Mouse (Mus musculus): ENCODE data around the gene Adgrg1.

Gene Adgrg1

DNA sequence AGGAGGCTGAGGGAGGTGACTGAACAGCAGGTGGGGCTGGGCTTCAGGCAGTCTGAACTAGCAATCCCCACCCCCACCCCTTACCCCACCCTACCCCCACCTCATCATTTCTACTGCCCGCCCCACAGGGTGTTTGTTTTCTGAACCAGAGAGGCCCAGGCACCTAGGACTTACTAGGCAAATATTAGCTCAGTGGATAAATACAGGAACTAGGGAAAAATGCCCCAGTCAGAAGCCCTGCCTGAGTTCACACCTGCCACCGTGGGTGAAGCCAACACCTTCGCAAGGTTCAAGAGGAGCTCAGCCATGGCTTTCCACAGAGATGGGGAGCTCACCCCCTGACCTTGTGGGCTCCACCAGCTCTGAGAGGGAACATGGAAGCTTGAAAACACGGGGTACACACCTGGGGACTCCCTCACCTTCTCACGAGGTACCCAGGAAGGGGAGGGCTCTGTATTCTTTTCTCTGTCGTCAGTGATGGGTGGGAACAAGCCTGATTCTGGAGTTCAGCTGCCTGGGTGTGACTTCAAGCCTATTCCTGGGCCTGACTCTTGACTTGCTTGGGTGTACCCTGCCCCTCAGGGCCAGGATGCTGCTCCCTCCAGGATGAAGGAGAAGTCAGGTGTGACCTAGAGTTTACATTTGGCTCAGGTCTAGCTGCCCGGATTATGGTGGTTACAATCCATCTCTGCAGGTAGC is at the start of gene Adgrg1:
Gene Adgrg1 (plus strand): TSS at position 285 of the 699 bp plus-strand sequence.
- peak; percentile 76 for DNase-seq

DNA sequence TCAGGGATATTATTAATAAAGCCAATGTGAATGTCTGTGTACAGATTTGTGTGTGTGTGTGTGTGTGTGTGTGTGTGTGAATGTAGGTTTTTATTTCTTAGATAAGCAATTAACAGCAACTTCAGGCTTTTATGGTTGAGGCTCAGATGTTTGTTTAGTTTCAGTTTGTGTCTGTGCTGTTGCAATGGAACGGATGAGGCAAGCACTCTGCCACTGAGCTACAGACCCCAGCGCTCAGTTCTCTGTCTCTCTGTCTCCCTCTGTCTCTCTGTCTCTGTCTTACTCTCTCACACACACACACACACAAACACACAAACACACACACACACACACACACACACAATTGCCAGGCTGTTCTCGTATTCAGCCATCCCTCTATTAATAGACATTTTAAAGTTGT is 46.3 kb upstream of the Adgrg1 start:
- DNase-seq: no peak

DNA sequence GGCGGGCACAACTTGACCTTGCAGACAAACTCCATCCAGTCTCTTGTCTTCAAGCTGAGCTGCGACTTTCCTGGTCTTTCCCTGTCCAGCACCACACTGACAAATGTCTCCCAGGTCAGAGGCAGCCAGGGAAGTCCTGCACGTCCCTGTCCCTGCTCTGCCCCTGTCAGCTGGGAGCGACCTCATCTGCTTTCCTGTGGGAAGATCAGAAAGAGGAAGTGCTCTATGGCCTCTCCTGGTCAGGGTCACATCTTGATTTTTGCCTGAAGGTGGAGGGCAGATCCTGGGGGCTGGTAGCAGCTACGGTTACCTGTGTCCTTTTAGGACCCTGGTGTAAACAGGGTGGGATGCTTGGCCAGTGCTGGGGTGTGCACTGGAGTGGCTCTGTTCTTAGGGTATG is 40.6 kb upstream of the Adgrg1 start:
- no peak for DNase-seq

DNA sequence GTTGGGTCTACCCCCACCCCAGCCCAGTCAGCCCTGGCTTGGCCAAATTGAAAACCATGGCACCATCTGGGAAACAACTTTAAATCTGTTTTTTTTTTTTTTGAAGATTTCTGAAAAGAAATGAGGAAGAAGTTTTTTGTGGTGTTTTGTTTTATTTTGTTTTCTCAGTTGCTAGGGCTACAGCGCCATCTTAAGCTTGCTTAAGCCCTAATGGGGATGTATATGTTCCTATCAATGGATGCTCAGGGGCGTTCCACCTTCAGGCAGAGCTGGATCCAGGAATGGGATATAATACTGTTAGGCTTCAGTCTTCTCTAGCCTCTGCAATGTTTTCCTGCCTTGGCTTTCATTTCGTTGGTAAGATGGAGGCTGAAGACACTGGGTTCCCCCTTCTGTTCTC is 39.4 kb upstream of the Adgrg1 start:
- DNase-seq: no peak

DNA sequence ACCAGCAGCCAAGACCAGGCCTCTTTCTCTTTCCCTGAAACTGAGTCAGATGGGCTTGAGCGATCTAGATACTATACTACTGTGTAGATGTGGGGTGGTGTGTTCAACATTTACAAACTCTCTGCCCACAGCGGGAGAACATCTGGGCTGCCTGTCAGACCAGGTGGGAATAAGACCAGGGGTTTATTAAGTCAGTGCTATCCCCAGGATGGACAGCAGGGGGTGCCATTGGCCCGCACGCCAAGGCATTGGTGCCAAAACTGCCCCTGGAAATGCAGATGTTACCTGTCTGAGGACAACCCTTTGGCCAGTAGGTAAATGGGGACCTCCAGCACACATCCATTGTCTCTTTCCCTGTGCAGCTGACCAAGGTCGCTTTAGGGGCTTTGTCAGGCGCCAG is 32.0 kb upstream of the Adgrg1 start:
- DNase-seq: peak; percentile 79

DNA sequence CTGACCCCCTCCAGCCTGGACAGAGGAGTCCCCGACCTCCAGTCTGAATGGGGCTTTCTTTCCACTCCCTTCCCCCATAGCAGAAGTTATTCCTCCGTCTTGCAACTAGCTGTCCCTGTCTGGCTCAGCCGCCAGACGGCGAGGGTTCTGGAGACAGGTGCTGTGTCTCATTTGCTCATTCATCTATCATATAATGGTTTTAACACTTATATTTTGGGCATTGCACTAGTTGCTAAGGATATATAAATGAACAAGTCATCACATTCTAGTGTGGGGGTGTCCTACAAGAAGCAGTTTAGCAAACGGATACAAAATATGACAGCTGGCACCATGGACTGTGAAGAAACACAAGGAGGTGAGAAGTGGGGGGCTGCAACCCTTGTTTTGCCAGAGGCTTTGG is 29.4 kb upstream of the Adgrg1 start:
- no peak for DNase-seq

DNA sequence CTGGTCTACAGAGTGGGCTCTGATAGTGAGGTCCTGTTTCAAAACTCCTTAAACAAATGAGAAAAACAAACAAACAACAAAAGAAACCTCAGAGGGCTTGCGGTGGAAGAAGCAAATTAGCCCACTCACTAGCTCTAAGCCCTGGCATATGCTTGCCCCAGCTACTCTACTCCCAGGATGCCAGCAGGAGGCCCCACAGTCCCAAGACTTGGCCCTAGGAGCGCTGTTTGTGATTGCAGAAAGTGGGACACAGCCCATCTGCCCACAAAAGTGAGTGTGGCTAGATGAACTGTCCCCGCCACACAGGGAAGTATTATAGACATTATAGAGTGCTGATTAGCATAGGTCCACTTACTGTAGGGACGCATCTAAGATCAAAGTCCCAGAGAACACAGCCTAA is 26.1 kb upstream of the Adgrg1 start:
- no peak for DNase-seq

DNA sequence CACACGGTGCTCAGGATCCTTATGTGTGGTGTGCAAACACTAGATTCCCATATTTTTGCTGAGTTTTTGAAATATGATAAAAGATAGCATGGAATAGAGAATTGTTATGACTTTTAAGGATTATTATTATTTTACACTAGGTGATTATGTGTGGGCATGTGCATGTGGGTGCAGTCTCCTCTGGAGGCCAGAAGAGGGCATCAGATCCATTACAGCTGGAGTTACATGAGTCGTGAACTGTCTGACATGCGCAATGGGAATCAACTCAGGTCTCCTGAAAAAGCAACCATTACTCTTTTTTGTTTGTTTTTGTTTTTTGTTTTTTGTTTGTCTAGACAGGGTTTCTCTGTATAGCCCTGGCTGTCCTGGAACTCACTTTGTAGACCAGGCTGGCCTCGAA is 25.5 kb upstream of the Adgrg1 start:
- no peak for DNase-seq

DNA sequence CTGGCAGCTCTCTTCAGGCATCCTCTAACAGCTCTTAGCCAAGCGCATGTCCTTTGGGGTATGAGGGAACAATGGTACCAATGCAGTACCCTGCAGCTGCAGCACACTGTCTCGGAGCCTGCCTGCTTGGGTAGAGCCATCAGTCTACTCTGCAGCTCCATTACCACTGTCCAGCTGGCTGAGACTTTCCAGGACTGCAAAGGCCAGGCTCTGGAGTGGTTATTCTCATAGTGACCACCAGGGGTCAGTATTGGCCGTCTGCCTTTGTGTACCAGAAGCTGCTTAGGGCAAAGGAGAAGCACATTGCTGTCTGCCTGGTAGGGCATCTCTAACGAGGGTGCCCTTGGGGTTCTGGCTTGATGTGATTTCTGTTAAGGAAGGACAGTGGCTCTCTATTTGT is 24.5 kb upstream of the Adgrg1 start:
- peak; percentile 87 for DNase-seq

DNA sequence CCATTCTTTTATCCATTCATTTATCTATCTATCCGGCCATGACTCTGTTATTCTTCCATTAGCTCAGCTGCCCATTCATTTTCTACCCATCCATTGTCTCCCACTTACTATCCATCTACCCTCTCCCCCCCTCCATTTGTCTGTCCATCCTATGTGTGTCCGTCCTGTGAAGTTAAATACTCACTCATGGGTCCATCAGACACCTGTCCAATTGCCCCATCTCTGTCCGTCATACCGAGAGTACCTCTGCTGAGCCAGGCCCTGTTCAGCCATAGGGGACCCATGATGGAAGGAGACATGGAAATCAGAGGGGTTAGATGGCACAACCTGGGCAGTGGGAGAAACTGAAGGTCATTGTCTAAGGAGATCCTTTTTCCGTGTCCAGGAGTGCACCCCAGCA is 24.1 kb upstream of the Adgrg1 start:
- DNase-seq: no peak

DNA sequence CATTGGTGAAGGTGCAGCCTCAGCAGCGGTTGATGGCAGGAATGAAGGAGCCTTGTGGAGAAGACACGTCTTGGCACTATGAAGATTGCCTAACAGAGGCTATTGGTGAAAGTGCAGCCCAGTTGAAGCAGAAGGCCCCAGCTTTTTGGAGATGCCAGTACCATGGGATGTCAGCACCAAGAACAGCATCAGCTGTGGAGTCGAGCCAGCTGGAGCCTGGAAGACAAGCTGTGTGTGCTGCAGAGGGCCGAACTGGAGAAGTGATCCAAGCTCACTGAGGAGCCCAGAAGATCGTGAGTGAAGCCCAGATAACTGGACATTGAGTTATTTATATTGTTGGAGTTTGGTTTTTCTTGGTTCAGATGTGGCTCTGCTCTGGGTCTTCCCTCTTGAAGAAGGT is 22.5 kb upstream of the Adgrg1 start:
- no peak for DNase-seq

DNA sequence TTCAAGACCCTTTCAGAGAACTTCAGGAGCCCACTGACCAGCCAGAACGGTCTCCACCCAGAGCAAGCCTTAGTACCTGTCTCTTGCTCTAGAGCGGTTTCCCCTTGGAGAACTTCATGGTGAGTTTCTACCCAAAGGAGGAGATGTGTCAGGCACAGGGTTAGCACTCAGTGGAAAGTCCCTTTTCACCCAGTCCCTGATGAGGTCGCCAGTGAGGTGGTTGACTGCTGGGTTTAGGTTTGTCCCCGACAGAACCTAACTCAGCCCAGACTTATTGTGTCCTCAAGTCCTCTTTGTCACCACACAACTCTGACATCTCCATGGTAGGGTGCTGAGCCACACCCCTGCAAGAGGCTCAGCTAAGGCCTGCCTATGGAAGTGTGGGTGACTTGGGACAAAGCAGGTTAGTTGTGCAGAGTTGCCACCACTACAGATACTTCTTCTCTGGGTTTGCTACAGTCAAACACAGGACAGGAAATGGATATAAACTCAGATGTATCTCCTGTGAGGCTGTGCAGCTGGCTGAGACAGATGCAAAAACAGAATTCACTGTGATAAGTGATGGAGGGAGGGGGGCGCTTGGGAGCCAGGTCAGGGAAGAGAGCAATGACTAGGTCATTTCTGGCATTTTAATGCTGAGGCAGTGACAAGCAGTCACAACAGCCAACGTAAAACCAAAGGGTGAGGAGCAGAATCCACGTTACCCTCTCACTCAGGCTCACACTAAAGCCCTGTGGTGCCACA is 20.8 kb upstream of the Adgrg1 start:
- no peak for DNase-seq

DNA sequence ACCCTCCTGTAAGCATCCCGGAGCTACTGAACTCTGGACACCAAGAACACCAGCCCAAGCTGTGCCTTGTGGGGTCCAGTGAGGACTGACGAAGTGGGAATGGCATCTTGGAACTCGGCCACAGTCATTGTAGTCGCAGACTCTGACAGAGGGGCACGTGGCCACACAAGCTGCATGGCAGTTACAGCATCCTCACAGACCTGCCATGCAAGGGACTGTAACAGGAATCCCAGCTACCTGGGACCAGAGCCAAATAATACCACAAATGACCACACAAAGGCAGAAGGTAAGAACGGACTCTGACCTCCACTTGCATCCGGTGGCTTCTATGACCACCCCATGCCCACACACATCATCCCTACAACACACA is 20.2 kb upstream of the Adgrg1 start:
- DNase-seq: peak; percentile 61

DNA sequence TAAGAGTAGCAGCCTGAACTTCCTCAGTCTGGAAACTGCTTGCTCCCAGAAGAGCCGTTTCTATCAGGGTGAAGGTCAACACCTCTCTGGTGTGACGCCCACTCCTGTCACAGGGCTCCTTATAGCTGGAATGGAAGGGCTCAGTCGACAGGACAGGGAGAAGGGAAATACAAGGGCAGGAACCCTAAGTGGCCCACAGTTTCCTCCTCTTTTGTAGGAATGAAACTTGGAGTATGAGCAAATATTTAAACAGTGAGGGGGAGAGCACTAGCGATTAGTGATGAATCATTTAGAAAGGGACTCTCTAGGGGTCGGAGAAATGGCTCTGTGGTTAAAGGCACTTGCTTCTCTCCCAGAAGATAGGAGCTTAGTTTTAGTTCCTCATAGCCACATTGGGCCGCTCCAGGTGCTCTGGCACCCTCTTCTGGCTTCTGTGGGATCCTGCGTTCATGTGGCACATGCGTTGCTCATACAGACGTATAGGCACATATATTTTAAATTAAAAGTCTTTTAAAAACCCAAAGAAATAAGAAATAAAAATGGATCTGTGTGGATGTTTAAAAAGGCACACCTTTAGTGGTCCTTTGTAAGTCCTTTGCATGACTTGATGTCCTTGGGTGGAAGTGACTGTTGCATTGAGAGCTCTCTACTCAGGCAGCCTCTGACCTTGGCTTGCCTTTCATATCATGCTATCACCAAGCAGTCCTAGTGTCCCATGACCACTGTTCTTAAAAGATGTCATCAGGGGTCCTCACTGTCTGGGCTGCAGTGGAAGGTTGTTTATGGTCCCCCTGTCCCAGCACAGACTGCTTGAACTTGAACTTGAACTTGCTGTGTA is 19.4 kb upstream of the Adgrg1 start:
- peak; percentile 68 for DNase-seq

DNA sequence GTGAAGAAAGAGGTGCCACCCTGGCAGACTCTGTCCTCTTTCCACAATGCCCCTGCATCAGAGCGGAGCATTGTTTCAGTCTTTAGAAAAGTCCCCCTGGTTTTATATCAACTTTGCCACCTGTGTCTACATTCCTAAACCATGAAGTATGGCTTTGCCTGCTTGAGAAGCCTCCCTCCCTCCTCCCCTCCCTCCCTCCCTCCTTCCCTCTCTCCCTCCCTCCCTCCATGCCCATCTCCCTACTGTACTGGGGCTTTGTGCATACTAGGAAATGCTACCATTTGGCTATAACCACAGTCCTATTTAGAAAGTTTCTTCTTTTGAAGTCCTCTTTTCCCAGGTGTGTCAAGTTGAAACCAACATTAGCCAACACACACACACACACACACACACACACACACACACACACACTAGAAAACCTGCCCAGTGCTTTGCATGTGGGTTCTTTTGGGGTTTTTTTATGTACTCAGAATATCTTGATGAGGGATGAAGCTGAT is 18.4 kb upstream of the Adgrg1 start:
- DNase-seq: no peak

DNA sequence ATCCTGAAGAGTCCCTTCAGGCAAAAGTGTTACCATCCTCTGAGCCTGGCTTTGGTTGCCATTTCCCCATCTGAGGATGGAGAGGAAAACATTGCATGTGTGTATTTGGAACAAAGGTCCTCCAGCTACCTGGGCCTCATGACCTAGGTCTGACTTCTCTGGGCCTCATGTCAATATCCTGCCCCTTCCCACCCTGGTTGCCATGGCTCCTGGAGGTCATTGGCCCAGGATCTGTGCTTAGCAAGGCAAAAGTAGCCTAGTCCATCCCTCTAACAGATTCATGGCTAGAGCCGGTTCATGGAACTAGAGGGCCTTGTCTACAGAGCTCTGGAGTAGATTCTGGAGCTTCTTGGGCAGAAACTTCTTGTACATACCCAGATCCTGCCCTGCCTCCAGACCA is 12.3 kb upstream of the Adgrg1 start:
- DNase-seq: peak; percentile 33

DNA sequence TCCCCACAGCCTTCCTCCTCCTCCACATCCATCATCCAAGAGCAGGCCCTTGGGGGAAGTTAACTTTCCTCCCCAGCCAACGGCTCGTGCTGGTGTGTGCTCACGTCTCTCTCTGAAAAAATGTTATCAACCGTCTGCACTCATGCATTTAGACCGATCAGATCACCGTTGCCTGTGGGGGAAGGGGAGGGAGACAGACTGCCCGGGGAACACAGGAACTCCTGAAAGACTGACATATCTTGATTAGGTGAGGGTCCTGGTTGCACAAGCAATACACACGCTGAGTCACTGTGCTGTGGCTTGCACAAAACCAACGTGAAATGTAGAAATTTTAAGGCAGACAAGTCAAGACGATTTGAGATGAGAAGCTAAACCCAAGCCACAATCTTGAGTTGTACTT is 9.7 kb upstream of the Adgrg1 start:
- no peak for DNase-seq

DNA sequence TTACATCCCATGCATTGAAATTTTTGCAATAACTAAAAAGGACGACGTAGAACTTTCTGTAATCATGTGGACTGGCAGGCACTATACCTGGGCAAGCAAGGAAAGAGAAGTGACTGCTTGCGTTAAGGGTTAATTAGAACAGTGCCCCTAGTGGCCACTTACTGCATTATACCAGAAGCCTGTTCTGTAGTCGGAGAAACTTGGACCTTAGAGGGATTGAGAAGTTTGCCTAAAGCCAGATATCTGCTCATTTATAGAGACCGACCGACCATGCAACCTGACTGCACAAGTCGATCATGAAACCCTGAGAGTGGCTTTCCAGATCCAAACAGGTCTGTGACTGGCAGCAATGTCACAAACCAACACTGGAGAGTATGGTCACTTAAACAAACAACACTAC is 8.0 kb upstream of the Adgrg1 start:
- DNase-seq: peak; percentile 70

DNA sequence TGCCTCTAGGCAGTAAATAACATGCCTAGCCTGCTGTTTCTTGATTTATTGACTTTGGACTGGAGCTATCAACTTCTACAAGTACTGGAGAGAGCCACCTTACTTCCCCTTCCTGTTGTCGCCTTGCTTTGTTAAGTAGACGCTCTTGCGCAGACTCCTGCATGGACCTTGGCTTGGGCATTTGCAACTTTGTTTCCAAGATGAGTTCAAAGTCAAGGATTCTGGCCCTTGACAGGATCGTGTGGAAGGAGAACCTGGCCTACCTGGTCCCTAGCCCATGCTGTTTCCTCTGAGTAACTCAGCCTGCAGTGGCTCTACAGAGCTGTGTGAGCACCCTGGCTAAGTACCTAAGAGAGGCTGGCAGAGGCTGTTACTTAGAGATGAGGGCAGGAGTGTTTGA is 7.5 kb upstream of the Adgrg1 start:
- DNase-seq: peak; percentile 54

DNA sequence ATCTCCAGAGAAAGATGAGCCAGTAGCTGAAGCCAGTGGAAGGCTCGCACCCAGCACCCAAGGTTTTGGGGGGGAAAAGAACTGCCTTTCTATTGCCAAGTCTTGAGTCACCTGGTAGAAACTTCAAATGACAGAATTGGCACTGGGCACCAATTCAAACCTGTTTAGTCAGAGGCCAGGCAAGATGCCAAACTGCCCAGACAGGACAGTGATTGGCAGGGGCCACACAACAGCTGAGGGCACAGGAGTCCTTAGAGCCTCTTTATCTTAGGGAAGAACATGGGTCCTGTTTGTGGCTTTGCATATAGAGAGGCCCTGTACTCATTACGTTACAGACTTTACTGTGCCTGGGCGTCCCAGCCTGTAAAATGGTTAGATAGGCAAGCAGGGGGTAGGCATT is 7.0 kb upstream of the Adgrg1 start:
- DNase-seq: peak; percentile 85

DNA sequence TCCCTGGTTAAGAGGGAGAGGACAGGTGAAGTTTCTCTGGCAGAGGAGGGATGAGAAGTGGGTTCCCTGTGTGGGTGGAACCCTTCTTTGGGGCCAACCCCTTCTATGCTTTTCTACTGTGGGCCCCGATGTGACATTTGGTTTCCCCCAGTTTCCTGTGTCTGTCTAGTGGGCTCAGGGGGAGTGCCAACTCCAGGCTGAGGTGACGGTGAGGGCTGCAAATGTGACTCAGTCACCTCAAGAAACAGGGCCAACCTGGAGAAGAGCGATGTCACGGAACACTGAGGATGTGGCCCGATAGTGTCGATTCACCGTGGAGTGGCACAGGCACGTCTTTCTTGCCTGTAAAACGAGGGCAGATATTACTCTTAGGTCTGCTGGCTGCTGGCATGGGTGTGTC is 1.3 kb upstream of the Adgrg1 start:
- no peak for DNase-seq

DNA sequence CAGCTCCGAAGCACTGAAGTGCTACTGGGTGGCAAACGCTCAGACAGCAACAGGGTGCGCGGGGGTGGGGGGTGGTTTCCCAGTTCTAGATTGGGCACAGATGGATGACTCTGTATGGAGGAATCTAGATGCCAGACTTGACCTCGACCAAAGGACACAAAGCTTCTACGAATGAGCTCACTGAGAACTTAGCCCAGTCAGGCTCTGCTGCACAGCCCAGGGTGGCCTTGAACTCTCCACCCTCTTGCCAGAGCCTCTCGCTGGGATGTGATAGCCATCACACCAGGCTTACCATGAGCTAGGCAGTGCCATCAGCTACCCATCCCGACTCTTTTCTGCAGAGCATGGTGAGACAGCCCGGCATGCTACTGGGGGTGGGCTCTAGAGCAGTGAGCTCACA is 765 bp upstream of the Adgrg1 start:
- no peak for DNase-seq

DNA sequence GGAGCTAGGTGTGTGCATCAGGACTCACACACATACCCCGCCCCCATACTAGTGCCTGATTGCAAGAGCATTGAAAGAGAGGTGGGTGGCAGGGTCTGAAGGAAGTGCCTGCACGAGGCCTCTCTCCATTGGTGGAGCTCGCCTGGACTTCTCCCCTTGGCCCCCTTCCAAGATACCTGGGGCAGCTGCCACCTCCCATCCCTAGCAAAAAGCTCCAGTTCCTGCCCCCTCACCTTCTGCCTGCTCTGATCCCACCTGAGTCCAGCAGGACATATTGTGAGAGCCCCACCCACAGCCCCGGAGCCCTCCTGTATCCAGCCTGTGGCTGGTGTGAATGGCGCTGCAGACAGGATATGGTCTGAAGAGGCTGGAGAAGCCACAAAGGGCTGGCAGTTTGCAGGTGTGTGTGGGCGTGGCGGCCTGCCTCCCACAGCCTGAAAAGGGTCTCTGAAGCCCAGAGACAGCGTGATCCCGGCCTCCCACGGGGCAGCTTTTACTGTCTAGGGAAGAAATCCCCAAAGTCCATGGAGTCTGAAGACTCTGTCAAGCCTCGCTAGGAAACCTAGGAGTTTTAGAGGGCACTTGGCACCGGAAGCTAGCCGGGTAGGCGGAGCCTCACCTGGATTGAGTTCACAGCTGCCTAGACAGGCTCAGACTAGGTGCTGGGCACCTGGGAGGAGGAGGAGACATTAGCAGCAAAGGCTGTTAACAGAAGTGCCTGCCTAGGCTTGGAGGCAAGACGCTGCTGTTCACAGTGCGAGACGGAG is 2.3 kb downstream of the Adgrg1 start:
- DNase-seq: peak; percentile 92

All from kidney, postnatal 14 days (tissue).